Mouse (Mus musculus) bone marrow, adult 2 months (tissue): ENCODE measurements around the gene Sos2.

Experiments used
- CTCF ChIP-seq: fragments of 200-500 bp; IDR thresholded peaks from 2 replicates; pipeline ENCODE4 v1.5.1; 2011; ENCODE audit warnings: low read length, control low read depth; ENCODE audit not compliant: control insufficient read depth, insufficient read depth
- POLR2A ChIP-seq: fragments of 200-500 bp; IDR thresholded peaks from 2 replicates; pipeline ENCODE4 v1.6.1; 2011; ENCODE audit warnings: low read depth, mild to moderate bottlenecking, control low read depth, low read length, borderline replicate concordance; ENCODE audit not compliant: control insufficient read depth

DNA sequence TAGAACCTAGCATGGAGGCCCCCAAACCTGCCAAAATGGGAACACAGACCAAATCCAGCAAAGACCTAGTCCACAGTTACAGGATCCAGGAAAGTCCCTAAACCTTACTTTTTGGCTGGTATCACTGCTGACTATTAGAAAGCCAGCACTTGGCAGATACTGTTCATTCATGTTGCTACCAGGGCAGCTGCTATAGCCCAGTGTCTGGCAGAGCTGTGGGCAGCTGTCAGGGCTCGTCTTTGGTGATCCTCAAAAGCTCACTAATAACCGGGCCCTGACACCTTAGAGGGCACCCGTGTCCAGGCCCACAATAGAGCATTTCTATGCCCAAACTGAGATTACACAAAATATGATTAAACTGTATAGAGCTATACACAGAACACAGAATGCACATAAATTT lies 41.2 kb upstream of the Sos2 start:
- TF ChIP-seq CTCF = no peak
- no peak for TF ChIP-seq POLR2A
